Mouse (Mus musculus) cerebellum, postnatal 14 days (tissue): ENCODE data around the gene Fcrla.
A peak's percentile ranks its signal among the peaks of the same experiment; 100 is the strongest.

ENCODE experiments used
- DNase-seq, 2 experiments: peaks; one replicate each; pipeline ENCODE4 v3.0.0; 2021; ENCODE audit warnings: mixed read lengths in 2 of 2

Gene Fcrla

DNA sequence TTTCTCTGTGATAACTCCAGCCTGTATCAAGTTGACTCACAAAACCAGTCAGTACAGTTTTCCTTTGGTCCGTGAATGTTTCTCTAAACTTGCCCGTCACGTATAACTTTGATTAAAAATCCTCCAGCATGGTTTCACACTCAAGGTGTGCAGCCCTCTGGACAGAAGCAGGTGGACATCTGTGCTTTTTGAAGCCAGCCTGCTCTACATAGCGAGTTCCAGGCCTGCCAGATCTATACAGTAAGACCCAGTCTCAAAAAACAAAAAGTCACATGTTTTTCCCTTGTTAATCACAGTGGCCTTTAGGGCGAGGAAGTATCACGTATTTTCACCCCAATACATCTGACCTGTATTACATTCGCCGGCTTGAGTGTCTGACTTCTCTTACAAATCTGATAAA is 43.0 kb downstream of the Fcrla start:
- DNase-seq, result no peak

DNA sequence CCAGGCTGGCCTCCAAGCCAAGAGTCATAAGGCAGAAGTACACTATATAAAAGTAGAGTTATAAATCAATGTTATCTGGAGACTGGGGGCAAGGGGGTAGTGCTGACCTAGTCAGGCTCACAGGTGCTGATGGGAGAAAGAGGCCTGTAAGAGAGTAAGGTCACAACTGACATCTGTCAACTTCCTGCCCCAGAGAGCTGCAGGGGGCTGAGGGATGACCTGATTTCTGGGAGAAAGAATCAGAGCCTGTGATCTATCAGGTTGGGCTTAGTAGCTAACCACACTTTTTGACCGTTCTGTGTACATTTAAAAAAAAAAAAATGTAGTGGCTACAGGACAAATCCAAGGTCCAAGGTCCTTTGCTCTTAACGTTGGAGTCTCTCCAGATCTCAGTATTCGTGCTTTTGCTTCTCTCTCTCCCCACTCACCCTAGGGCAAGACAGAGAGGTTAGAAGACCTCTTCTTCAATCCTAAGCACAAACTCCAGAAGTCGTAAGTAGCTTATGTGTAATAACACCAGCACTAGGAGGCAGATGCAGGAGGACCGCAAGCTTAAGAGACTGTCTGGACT is 44.4 kb downstream of the Fcrla start:
- no peak for DNase-seq

DNA sequence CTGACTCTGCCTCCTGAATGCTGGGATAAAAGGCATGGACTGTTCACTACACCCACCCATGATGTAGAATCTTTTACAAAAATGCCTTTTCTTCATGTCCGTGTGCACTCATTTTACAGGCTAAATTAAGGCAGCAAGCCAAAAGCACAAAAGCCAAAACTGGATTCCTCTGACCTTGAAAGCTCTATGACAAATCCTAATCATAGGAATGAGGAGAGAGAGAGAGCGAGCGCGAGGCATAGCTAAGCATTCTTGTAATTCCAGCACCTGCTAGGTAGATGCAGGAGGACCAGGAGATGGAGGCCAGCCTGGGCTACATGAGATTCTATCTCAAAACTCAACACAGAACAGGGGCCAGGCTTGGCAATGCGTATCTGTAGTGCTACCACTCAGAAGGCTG is 50.5 kb downstream of the Fcrla start:
- DNase-seq, result no peak

DNA sequence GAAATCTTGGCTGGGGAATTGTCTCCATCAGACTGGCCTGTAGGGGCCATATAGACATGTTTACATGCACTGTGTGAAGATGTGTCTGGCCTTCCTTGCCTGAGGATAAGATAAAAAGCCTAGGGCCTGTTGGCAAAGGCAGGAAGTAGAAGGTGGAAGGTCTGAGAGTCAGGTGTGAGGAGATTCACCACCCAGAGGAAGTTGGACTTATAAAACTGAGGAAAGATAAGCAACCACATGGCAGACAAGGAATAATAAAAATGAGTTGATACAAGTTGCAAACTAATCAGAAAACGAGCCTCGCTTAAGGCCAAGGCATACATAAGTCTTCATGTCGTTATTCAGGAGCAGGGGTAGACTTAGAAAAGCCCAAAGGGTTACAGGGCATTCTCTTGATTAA is 51.7 kb downstream of the Fcrla start:
- DNase-seq, result no peak

DNA sequence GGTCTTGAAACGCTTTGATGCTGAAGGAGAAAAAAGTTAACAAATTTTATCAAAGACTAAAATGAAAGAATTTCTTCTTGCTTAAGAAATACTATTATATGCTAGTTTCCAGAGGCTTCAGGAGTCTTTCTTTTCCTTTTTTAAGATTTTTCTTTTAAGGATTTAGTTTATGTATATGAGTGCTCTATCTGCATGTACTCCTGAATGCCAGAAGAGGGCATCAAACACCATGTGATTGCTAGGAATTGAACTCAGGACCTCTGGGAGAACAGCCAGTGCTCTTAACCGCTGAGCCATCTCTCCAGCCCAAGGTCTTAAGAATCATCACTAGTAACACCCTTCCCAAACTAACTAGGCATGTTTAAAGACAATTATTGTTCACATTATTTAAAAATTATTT is 55.4 kb downstream of the Fcrla start:
- DNase-seq, result no peak

DNA sequence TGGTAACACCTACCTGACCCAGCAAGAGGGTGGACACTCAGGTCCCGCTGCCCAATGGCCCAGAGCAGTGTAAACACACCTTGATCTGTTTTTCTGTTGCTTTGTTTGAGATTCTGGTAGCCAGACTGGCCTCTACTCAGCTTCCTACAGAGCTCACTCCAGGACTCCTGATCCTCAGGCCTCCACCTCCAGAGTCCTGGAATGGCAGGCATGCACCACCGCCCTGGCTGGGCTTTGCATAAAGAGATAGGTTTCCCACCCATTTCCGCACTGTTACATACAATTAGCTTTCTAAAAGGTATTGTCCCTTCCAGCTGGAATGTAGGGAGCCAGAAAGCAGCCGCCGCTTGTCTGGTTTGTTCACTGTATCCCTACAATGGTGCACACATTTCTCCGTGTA is 56.0 kb downstream of the Fcrla start:
- DNase-seq, result no peak

DNA sequence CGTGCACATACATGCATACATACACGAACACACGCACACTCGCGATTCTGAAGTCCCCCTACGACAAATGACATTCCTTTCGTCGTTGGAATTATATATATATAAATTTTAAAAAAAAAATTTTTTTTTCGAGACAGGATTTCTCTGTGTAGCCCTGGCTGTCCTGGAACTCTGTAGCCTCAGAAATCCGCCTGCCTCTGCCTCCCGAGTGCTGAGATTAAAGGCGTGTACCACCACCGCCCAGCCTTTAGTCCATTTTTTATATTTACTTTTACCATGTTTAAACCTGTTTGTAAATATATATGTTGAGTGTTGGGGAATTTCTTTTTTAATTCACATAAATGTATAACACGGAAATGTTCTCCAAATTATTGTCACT is 58.5 kb downstream of the Fcrla start:
- DNase-seq, result no peak

DNA sequence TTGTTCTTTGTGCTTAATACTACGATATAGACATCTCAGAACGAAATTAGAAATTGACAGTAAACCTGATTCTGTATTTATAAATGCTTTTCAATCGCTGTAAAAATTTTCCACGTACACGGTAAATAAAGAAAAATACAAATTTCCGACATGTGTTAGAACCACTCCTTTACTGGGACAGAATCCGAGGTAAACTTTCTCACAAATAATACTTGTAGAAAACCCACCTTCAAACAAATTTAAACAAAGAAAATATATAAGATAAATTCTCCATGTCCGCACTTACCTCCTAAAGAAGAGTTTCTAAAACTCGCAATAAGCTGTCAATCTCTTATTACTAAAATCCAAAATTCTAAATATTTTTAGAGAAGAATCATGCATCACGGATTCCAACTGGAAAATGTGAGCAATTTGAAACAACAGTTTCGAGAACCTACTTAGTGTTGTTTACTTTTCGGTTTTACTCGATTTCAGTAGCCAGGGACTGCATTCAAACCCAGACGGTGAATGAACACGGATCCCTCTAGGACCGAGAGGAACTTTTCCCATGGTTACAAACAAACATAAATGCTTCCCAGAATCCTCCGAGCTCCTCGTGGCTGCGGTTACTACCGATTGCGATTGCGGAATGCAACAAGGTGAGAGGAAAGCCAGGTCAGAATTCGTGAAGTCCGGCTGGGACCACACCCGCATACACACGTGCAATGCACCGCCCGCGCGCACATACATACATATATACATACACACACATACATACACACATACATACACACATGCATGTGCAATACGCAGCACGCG is 59.1 kb downstream of the Fcrla start:
- DNase-seq, result peak; percentile 71 to 80

DNA sequence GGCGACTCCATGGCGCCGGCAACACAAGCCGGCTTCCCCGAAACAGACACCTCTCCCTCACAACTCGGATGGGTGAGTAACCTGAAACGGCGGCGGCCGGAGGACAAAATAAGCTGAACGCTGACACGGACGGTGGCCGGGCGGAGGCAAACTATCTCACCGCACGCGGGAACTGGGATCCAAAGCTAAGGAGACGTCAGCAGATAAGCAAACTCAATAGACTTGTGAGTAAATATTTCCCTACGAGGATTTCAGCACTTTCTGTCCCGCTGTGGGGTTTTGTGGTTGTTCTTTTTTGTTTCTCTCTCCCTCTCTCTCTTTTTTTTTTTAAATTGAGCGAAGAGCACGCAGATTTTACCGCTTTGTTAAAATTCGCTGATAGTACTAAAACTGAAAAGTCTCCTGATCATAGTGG is 59.7 kb downstream of the Fcrla start, which contains the start of gene Atf6:
Gene Atf6, minus strand, starts transcription at position 81 of the 415 bp plus-strand sequence.
- peak; percentile 98 for DNase-seq
